In the genomic region with DNA sequence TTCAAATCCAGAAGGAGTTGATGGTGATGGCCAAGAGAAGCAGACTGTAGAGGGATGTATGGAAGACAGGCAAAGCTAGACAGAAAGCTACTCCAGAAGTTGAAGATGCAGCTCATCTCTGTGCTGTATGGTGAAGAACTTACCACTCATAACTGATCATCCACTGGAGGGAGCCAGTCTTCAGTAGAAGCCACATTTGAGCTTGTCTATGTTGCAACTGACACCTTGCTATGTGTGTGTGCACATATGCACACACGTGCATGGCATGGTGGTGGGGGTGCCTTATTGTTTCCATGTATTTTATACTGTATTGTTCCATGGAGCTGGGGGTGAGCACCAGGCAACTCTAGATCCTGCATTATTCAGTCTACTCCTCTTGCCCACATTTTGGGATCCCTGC, we compare ENCODE assay signal across 21 mouse cellular contexts. TPM values are rescaled to one million over a fixed set of nuclear protein-coding genes. Genes with fewer than 3 reads are reported as not detected.
A peak's percentile ranks its signal among the peaks of the same experiment; 100 is the strongest.
DNase-seq lines count a peak whose midpoint lies in the region; ATAC-seq and TF ChIP-seq lines count a peak whose summit lies in the region.
"Had no signal": no experiment of that assay in that cellular context is flagged by ENCODE, and none has a peak within 500 bp of the region (broad histone marks: within the 10 kb centered on the region; RNA-seq: fewer than 3 reads in every experiment).

No protein-coding gene starts in this region.

- TF ChIP-seq POLR2A in cerebellum, adult 2 months (IDR thresholded peaks at IDR 0.05; ENCODE audit: borderline replicate concordance, insufficient read depth, low read length): no peak

- no peak overlapping the region for H3K9ac ChIP-seq in kidney, postnatal 0 days (ENCODE audit: low read depth, low read length)
- no peak overlapping the region for H3K9ac ChIP-seq in kidney, embryonic 14.5 days (ENCODE audit: low read depth, low read length)
- H3K9ac ChIP-seq in stomach, postnatal 0 days (ENCODE audit: low read length): no peak overlapping the region
- no peak overlapping the region for H3K9ac ChIP-seq in midbrain, embryonic 15.5 days
- H3K9ac ChIP-seq: forebrain, embryonic 12.5 days; hindbrain, embryonic 12.5 days; liver, embryonic 12.5 days had no signal

- H3K36me3 ChIP-seq in kidney, postnatal 0 days (ENCODE audit: insufficient read depth, low read length): no peaks in the 10 kb centered on the region
- no peaks in the 10 kb centered on the region for H3K36me3 ChIP-seq in kidney, embryonic 14.5 days (ENCODE audit: control insufficient read depth, insufficient read depth, low read length)
- no peaks in the 10 kb centered on the region for H3K36me3 ChIP-seq in stomach, postnatal 0 days (ENCODE audit: control insufficient read depth, insufficient read depth, low read length)
- H3K36me3 ChIP-seq in midbrain, embryonic 15.5 days (replicated peaks): no peaks in the 10 kb centered on the region
- H3K36me3 ChIP-seq: forebrain, embryonic 12.5 days; hindbrain, embryonic 12.5 days; limb, embryonic 10.5 days; liver, embryonic 12.5 days had no signal

- 80% methylated on average over 1 of the region's 1 CpGs for WGBS in kidney, postnatal 0 days
- WGBS in kidney, embryonic 14.5 days: 62% methylated on average over 1 of the region's 1 CpGs
- 78% methylated on average over 1 of the region's 1 CpGs for WGBS in stomach, postnatal 0 days
- WGBS in midbrain, embryonic 15.5 days: 79% methylated on average over 1 of the region's 1 CpGs
- 94% methylated on average over 1 of the region's 1 CpGs for WGBS in cerebellum, adult 2 months

- no peak for DNase-seq in kidney, postnatal 0 days (ENCODE audit: low spot score)
- peak; percentile 5 for DNase-seq in right cerebral cortex, adult 18-20 months
- DNase-seq in right cerebral cortex, postnatal 36 days (ENCODE audit: low spot score in 2 of 2): no peak
- peak; percentile 66 for DNase-seq in adipocyte (ENCODE audit: low spot score)
- DNase-seq in stomach, postnatal 0 days (ENCODE audit: low spot score): no peak
- no peak for DNase-seq in cerebellum, adult 2 months
- DNase-seq: cerebellum, postnatal 25 days; kidney, adult 18-20 months; kidney, postnatal 36 days; right cerebral cortex, postnatal 4 days had no signal

- no peaks in the 10 kb centered on the region for H3K4me1 ChIP-seq in kidney, postnatal 0 days (replicated peaks; ENCODE audit: insufficient read depth, low read length)
- no peaks in the 10 kb centered on the region for H3K4me1 ChIP-seq in kidney, embryonic 14.5 days (ENCODE audit: control insufficient read depth, insufficient read depth, low read length)
- H3K4me1 ChIP-seq in stomach, postnatal 0 days (replicated peaks; ENCODE audit: control insufficient read depth, insufficient read depth): no peaks in the 10 kb centered on the region
- no peaks in the 10 kb centered on the region for H3K4me1 ChIP-seq in midbrain, embryonic 15.5 days
- no peaks in the 10 kb centered on the region for H3K4me1 ChIP-seq in cerebellum, adult 2 months (ENCODE audit: control insufficient read depth, insufficient read depth, low read length)
- H3K4me1 ChIP-seq: forebrain, embryonic 12.5 days; hindbrain, embryonic 12.5 days; limb, embryonic 10.5 days; liver, embryonic 12.5 days had no signal

- no peaks in the 10 kb centered on the region for H3K27me3 ChIP-seq in kidney, postnatal 0 days (ENCODE audit: insufficient read depth, low read length)
- no peaks in the 10 kb centered on the region for H3K27me3 ChIP-seq in kidney, embryonic 14.5 days (ENCODE audit: control insufficient read depth, insufficient read depth, low read length)
- no peaks in the 10 kb centered on the region for H3K27me3 ChIP-seq in stomach, postnatal 0 days (ENCODE audit: control insufficient read depth, insufficient read depth, low read length)
- H3K27me3 ChIP-seq in midbrain, embryonic 15.5 days (replicated peaks): no peaks in the 10 kb centered on the region
- no peaks in the 10 kb centered on the region for H3K27me3 ChIP-seq in cerebellum, adult 2 months (ENCODE audit: control insufficient read depth, insufficient read depth, low read length)
- H3K27me3 ChIP-seq: forebrain, embryonic 12.5 days; hindbrain, embryonic 12.5 days; liver, embryonic 12.5 days had no signal

- ATAC-seq in kidney, postnatal 0 days (replicated peaks; ENCODE audit: low FRiP score, low read depth): no peak
- no peak for ATAC-seq in kidney, embryonic 14.5 days (ENCODE audit: low FRiP score, low TSS enrichment)
- no peak for ATAC-seq in stomach, postnatal 0 days (ENCODE audit: low FRiP score, low TSS enrichment)
- no peak for ATAC-seq in midbrain, embryonic 15.5 days (replicated peaks)
- ATAC-seq: liver, embryonic 12.5 days had no signal

- TF ChIP-seq EP300 in stomach, postnatal 0 days (optimal IDR thresholded peaks at IDR 0.05): no peak

- 0 out of 2 replicates have a peak, but pooled peaks have one; percentile 19 for TF ChIP-seq CTCF in kidney, postnatal 0 days (IDR thresholded peaks at IDR 0.05; ENCODE audit: low read depth)
- peak; percentile 48 for TF ChIP-seq CTCF in stomach, postnatal 0 days (IDR thresholded peaks at IDR 0.05; ENCODE audit: low read depth)
- no peak for TF ChIP-seq CTCF in cerebellum, adult 2 months (IDR thresholded peaks at IDR 0.05; ENCODE audit: borderline replicate concordance, insufficient read depth, low read depth, low read length)

- no peak overlapping the region for H3K4me2 ChIP-seq in kidney, postnatal 0 days (ENCODE audit: low read length)
- H3K4me2 ChIP-seq in kidney, embryonic 14.5 days (replicated peaks; ENCODE audit: low read depth, low read length): no peak overlapping the region
- H3K4me2 ChIP-seq in stomach, postnatal 0 days (replicated peaks; ENCODE audit: low read depth): no peak overlapping the region
- H3K4me2 ChIP-seq in midbrain, embryonic 15.5 days: no peak overlapping the region
- H3K4me2 ChIP-seq: forebrain, embryonic 12.5 days; hindbrain, embryonic 12.5 days; liver, embryonic 12.5 days; midbrain, embryonic 11.5 days had no signal

- H3K4me3 ChIP-seq in kidney, postnatal 0 days (replicated peaks; ENCODE audit: low read depth, low read length): no peak overlapping the region
- no peak overlapping the region for H3K4me3 ChIP-seq in kidney, embryonic 14.5 days (ENCODE audit: low read length)
- no peak overlapping the region for H3K4me3 ChIP-seq in stomach, postnatal 0 days (ENCODE audit: low read depth, low read length)
- no peak overlapping the region for H3K4me3 ChIP-seq in midbrain, embryonic 15.5 days
- H3K4me3 ChIP-seq in cerebellum, adult 2 months (replicated peaks; ENCODE audit: insufficient read depth, low read depth, low read length): no peak overlapping the region
- H3K4me3 ChIP-seq: forebrain, embryonic 12.5 days; hindbrain, embryonic 12.5 days; limb, embryonic 10.5 days; liver, embryonic 12.5 days had no signal

- no peaks in the 10 kb centered on the region for H3K9me3 ChIP-seq in kidney, postnatal 0 days (replicated peaks; ENCODE audit: low read length)
- no peaks in the 10 kb centered on the region for H3K9me3 ChIP-seq in kidney, embryonic 14.5 days (ENCODE audit: control insufficient read depth, low read length)
- H3K9me3 ChIP-seq in stomach, postnatal 0 days (ENCODE audit: control insufficient read depth, low read length): no peaks in the 10 kb centered on the region
- no peaks in the 10 kb centered on the region for H3K9me3 ChIP-seq in midbrain, embryonic 15.5 days
- H3K9me3 ChIP-seq: forebrain, embryonic 12.5 days; hindbrain, embryonic 12.5 days; limb, embryonic 10.5 days had no signal

- H3K27ac ChIP-seq in kidney, postnatal 0 days: no peak overlapping the region
- H3K27ac ChIP-seq in kidney, embryonic 14.5 days (ENCODE audit: low read depth, low read length): no peak overlapping the region
- H3K27ac ChIP-seq in stomach, postnatal 0 days (replicated peaks): no peak overlapping the region
- H3K27ac ChIP-seq in midbrain, embryonic 15.5 days: no peak overlapping the region
- no peak overlapping the region for H3K27ac ChIP-seq in cerebellum, adult 2 months (ENCODE audit: insufficient read depth, low read length)
- H3K27ac ChIP-seq: forebrain, embryonic 12.5 days; hindbrain, embryonic 12.5 days; limb, embryonic 10.5 days; liver, embryonic 12.5 days had no signal

RNA-seq across cellular contexts. Expression of a gene that starts 14.8 kb away (rescaled TPM):
- polyA plus RNA-seq in kidney, postnatal 0 days (2015; fragmentation: Nextera tagmentation; extraction: Ambion mirVana): 7.9 and 9.1 TPM in 2 replicates
- 9.7 and 10.4 TPM in 2 replicates for polyA plus RNA-seq in kidney, embryonic 14.5 days (2014; fragmentation: Nextera tagmentation; extraction: Ambion mirVana)
- 16.5 and 16.7 TPM in 2 replicates for polyA plus RNA-seq in stomach, postnatal 0 days (2015; fragmentation: Nextera tagmentation; extraction: Ambion mirVana)
- not detected in 2 replicates for polyA plus RNA-seq in midbrain, embryonic 15.5 days (2015; fragmentation: Nextera tagmentation; extraction: Ambion mirVana)
- 0.33 and 0.44 TPM in 2 replicates for polyA plus RNA-seq in cerebellum, adult 2 months (2012; rRNA removed)
- polyA plus RNA-seq: forebrain, embryonic 12.5 days; limb, embryonic 10.5 days; midbrain, embryonic 11.5 days; neural tube, embryonic 14.5 days had no signal

RNA-seq across cellular contexts. Expression of a gene that starts 26.9 kb away (rescaled TPM):
- 1.3 and 2.9 TPM in 2 replicates for polyA plus RNA-seq in kidney, postnatal 0 days (2015; fragmentation: Nextera tagmentation; extraction: Ambion mirVana)
- 0.74 and 0.93 TPM in 2 replicates for polyA plus RNA-seq in kidney, embryonic 14.5 days (2014; fragmentation: Nextera tagmentation; extraction: Ambion mirVana)
- 2.7 and 2.9 TPM in 2 replicates for polyA plus RNA-seq in stomach, postnatal 0 days (2015; fragmentation: Nextera tagmentation; extraction: Ambion mirVana)
- polyA plus RNA-seq in midbrain, embryonic 15.5 days (2015; fragmentation: Nextera tagmentation; extraction: Ambion mirVana): 0.28 and 0.74 TPM in 2 replicates
- not detected in 2 replicates for polyA plus RNA-seq in cerebellum, adult 2 months (2012; rRNA removed)
- polyA plus RNA-seq: limb, embryonic 10.5 days had no signal

RNA-seq across cellular contexts. Expression of a gene that starts 29.3 kb away (rescaled TPM):
- 5.7 and 6.4 TPM in 2 replicates for polyA plus RNA-seq in kidney, postnatal 0 days (2015; fragmentation: Nextera tagmentation; extraction: Ambion mirVana)
- 0.51 and 1.7 TPM in 2 replicates for polyA plus RNA-seq in kidney, embryonic 14.5 days (2014; fragmentation: Nextera tagmentation; extraction: Ambion mirVana)
- 7.3 and 15.5 TPM in 2 replicates for polyA plus RNA-seq in stomach, postnatal 0 days (2015; fragmentation: Nextera tagmentation; extraction: Ambion mirVana)
- 1.6 and 3.2 TPM in 2 replicates for polyA plus RNA-seq in midbrain, embryonic 15.5 days (2015; fragmentation: Nextera tagmentation; extraction: Ambion mirVana)
- polyA plus RNA-seq in cerebellum, adult 2 months (2012; rRNA removed): 1.3 TPM in 2 replicates
- polyA plus RNA-seq: limb, embryonic 10.5 days had no signal

RNA-seq across cellular contexts. Expression of a gene that starts 34.0 kb away (rescaled TPM):
- polyA plus RNA-seq in kidney, postnatal 0 days (2015; fragmentation: Nextera tagmentation; extraction: Ambion mirVana): not detected in 2 replicates
- not detected in 2 replicates for polyA plus RNA-seq in kidney, embryonic 14.5 days (2014; fragmentation: Nextera tagmentation; extraction: Ambion mirVana)
- not detected in 2 replicates for polyA plus RNA-seq in stomach, postnatal 0 days (2015; fragmentation: Nextera tagmentation; extraction: Ambion mirVana)
- not detected in 2 replicates for polyA plus RNA-seq in midbrain, embryonic 15.5 days (2015; fragmentation: Nextera tagmentation; extraction: Ambion mirVana)
- polyA plus RNA-seq in cerebellum, adult 2 months (2012; rRNA removed): not detected in 2 replicates
- polyA plus RNA-seq: forebrain, embryonic 12.5 days; heart, embryonic 16.5 days; hindbrain, embryonic 12.5 days; limb, embryonic 10.5 days; liver, embryonic 12.5 days; lung, embryonic 16.5 days; midbrain, embryonic 11.5 days; neural tube, embryonic 14.5 days; urinary bladder, adult 2 months had no signal

RNA-seq across cellular contexts. Expression of a gene that starts 37.0 kb away (rescaled TPM):
- 2.1 and 2.4 TPM in 2 replicates for polyA plus RNA-seq in kidney, postnatal 0 days (2015; fragmentation: Nextera tagmentation; extraction: Ambion mirVana)
- polyA plus RNA-seq in kidney, embryonic 14.5 days (2014; fragmentation: Nextera tagmentation; extraction: Ambion mirVana): 0.92 and 2.7 TPM in 2 replicates
- polyA plus RNA-seq in stomach, postnatal 0 days (2015; fragmentation: Nextera tagmentation; extraction: Ambion mirVana): 3.2 and 3.3 TPM in 2 replicates
- polyA plus RNA-seq in midbrain, embryonic 15.5 days (2015; fragmentation: Nextera tagmentation; extraction: Ambion mirVana): 1.2 and 1.3 TPM in 2 replicates
- polyA plus RNA-seq in cerebellum, adult 2 months (2012; rRNA removed): 0.19 TPM in 1 of 2 replicates, not detected in the other
- polyA plus RNA-seq: limb, embryonic 10.5 days had no signal

Comparison
In these comparisons a context has a peak if more than half of its experiments do, and no peak if none do; other contexts are left out.
1. DNase-seq: peak in right cerebral cortex, adult 18-20 months (single experiment) and adipocyte (single experiment); none in kidney, postnatal 0 days (single experiment), right cerebral cortex, postnatal 36 days (0 of 2), stomach, postnatal 0 days (single experiment) and cerebellum, adult 2 months (0 of 2).